Mouse (Mus musculus) small intestine, adult 2 months (tissue): ENCODE data around the gene Mrap2.

Experiments
- CTCF ChIP-seq: fragments of 200-500 bp; IDR thresholded peaks from 2 replicates; pipeline ENCODE4 v1.5.1; 2012; ENCODE audit warnings: low read depth, mild to moderate bottlenecking, control low read depth, inconsistent platforms, low read length, moderate library complexity, mixed read lengths; ENCODE audit not compliant: insufficient replicate concordance, insufficient read length; ENCODE audit errors: extremely low read depth
- POLR2A ChIP-seq: fragments of 200-500 bp; IDR thresholded peaks from 2 replicates; pipeline ENCODE4 v1.6.1; 2012; ENCODE audit warnings: low read depth, mild to moderate bottlenecking, control low read depth, inconsistent platforms, low read length, moderate library complexity

GRCm38 (mm10) chr9:87097989-87098388, 46.1 kb upstream of the Mrap2 start:
- TF ChIP-seq POLR2A (no peak), CTCF (peak; percentile 12; the same call in 1 of the 2 replicates)
